Mouse (Mus musculus): ENCODE measurements around the gene Shisal1.

DNA sequence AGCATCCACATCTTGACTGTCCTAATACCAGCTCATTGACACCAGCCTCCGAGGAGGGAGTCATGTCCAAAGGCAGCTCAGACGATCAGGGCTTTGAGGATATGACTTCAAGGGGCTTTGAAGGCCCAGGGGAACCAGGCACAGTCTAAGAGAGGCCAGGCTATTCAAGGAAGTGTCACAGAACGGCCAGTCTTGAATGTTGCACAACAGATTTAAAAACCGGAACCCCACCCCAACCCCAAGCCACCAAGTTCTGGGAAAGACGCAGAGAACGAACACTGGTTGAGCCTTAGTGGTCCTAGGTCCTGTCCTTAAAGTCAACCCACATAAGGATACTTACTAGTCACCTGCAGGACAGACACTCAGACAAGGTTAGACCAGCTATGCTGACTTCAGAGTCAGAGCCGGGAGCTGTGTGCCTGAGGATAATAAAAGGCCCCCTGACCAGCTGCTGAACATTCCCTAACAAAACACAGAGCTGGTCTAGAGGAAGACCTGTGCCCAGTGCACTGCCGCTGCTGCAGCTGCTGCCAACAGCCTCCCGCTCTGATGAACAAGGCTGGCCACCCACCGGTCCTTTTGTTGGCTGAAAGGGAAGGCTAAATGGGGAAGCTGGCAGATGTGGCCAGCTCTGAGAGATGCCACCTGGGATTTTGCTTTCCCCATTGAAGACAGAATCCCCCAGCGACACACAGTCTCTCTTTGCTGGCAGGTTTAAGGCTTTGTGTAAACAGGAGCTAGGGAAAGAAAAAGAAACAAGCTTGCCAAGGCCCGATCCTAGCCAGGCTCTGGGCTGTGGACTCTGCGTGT, 19.8 kb upstream of the Shisal1 start:
- TF ChIP-seq CTCF (conservative IDR thresholded peaks at IDR 0.05; ENCODE audit: insufficient read depth, insufficient read length, low read depth, low read length) = no peak
- no peak for TF ChIP-seq POLR2A (IDR thresholded peaks at IDR 0.05; ENCODE audit: low read depth, low read length)
